Mouse (Mus musculus) kidney, adult 2 months (tissue): ENCODE results near the gene Ikzf1. TPM values are rescaled to one million over a fixed set of nuclear protein-coding genes. Genes with fewer than 3 reads are reported as not detected.

ENCODE experiments used
- DNase-seq: peaks from one replicate; pipeline ENCODE4 v3.0.0; 2021
- H3K27ac ChIP-seq: fragments of 200-500 bp; 2 replicates; pipeline ENCODE4 v1.5.1; 2012; ENCODE audit warnings: low read depth, low read length, control low read depth, inconsistent platforms; ENCODE audit not compliant: insufficient read depth
- H3K27me3 ChIP-seq: fragments of 200-500 bp; replicated peaks from 2 replicates; pipeline ENCODE4 v1.6.1; 2012; ENCODE audit warnings: mild to moderate bottlenecking, moderate library complexity, low read length, inconsistent platforms; ENCODE audit not compliant: control insufficient read depth, insufficient read depth
- H3K36me3 ChIP-seq: fragments of 200-500 bp; 2 replicates; pipeline ENCODE4 v1.6.1; 2012; ENCODE audit warnings: mild to moderate bottlenecking, moderate library complexity, low read length, inconsistent platforms; ENCODE audit not compliant: control insufficient read depth, insufficient read depth
- H3K4me1 ChIP-seq: fragments of 200-500 bp; 2 replicates; pipeline ENCODE4 v1.6.1; 2011; ENCODE audit warnings: low read length; ENCODE audit not compliant: control insufficient read depth, insufficient read depth
- H3K4me3 ChIP-seq: fragments of 200-500 bp; 2 replicates; pipeline ENCODE4 v1.5.1; 2011; ENCODE audit warnings: mild to moderate bottlenecking, low read depth, low read length, control low read depth; ENCODE audit not compliant: insufficient read depth
- CTCF ChIP-seq: fragments of 200-500 bp; conservative IDR thresholded peaks from 2 replicates; pipeline ENCODE4 v1.5.1; 2011; ENCODE audit warnings: low read depth, mild to moderate bottlenecking, control low read depth, low read length, moderate library complexity, mixed read lengths; ENCODE audit not compliant: insufficient read depth, insufficient read length
- POLR2A ChIP-seq: fragments of 200-500 bp; IDR thresholded peaks from one replicate; pipeline ENCODE4 v1.6.1; 2011; ENCODE audit warnings: low read depth, low read length, control low read depth
- WGBS: fragments of 180-500 bp; shearing (Covaris S2); methylation state at CpG from one replicate; pipeline ENCODE4 v1.1.7; 2018; 5-methylcytosine and 5-hydroxymethylcytosine counted together
- polyA plus RNA-seq: library from polyadenylated mRNA; depleted of rRNA; stranded (reverse); fragments of >200 nt; gene quantifications from 2 replicates; pipeline ENCODE4 v1.2.3, GENCODE M21; 2012

The Ikzf1 gene
- polyA plus RNA-seq, 1 experiment, result 12.8 TPM

- DNase-seq, result no peak
- Histone ChIP-seq H3K27me3 (no peaks in the 10 kb centered on the region), H3K4me1 (no peaks in the 10 kb centered on the region), H3K4me3 (no peak overlapping the region), H3K36me3 (no peaks in the 10 kb centered on the region), H3K27ac (no peak overlapping the region)
- 63% methylated on average over 1 of the region's 1 CpGs for WGBS
- TF ChIP-seq CTCF (no peak), POLR2A (no peak)
These were observed 80.6 kb downstream of the Ikzf1 start for GRCm38 (mm10) chr11:11765414-11765813.

GRCm38 (mm10) chr11:11766105-11766504 lies 81.3 kb downstream of the Ikzf1 start:
- DNase-seq, result peak; percentile 19
- no peaks in the 10 kb centered on the region for H3K27me3 ChIP-seq
- WGBS, result 76% methylated on average over 1 of the region's 1 CpGs

GRCm38 (mm10) chr11:11766736-11767135 lies 81.9 kb downstream of the Ikzf1 start:
- Histone ChIP-seq H3K27me3 (no peaks in the 10 kb centered on the region), H3K4me3 (no peak overlapping the region), H3K4me1 (no peaks in the 10 kb centered on the region), H3K36me3 (no peaks in the 10 kb centered on the region), H3K27ac (no peak overlapping the region)
- DNase-seq, result no peak
- TF ChIP-seq CTCF (no peak), POLR2A (no peak)

More at GRCm38 (mm10) chr11:11766105-11766504, 81.3 kb downstream of the Ikzf1 start:
- no peak overlapping the region for H3K4me3 ChIP-seq
- no peak overlapping the region for H3K27ac ChIP-seq
- H3K4me1 ChIP-seq, result no peaks in the 10 kb centered on the region
- no peaks in the 10 kb centered on the region for H3K36me3 ChIP-seq
- TF ChIP-seq CTCF (no peak), POLR2A (no peak)

- Histone ChIP-seq H3K36me3 (no peaks in the 10 kb centered on the region), H3K4me1 (no peaks in the 10 kb centered on the region), H3K4me3 (no peak overlapping the region), H3K27ac (no peak overlapping the region), H3K27me3 (no peaks in the 10 kb centered on the region)
- WGBS, result 91% methylated on average over 2 of the region's 2 CpGs
- no peak for DNase-seq
- no peak for TF ChIP-seq POLR2A
- TF ChIP-seq CTCF, result no peak
These were observed 83.3 kb downstream of the Ikzf1 start for GRCm38 (mm10) chr11:11768057-11768456.

- H3K4me1 ChIP-seq, result no peaks in the 10 kb centered on the region
- no peak overlapping the region for H3K4me3 ChIP-seq
- no peak for DNase-seq
- H3K27me3 ChIP-seq, result no peaks in the 10 kb centered on the region
- H3K36me3 ChIP-seq, result no peaks in the 10 kb centered on the region
- WGBS, result 94% methylated on average over 20 of the region's 20 CpGs
- H3K27ac ChIP-seq, result no peak overlapping the region
- TF ChIP-seq POLR2A (no peak), CTCF (no peak)
These were observed 84.5 kb downstream of the Ikzf1 start for GRCm38 (mm10) chr11:11769281-11769680.

GRCm38 (mm10) chr11:11770691-11771090 lies 85.9 kb downstream of the Ikzf1 start:
- 87% methylated on average over 3 of the region's 3 CpGs for WGBS
- H3K27me3 ChIP-seq, result no peaks in the 10 kb centered on the region
- TF ChIP-seq CTCF, result no peak
- TF ChIP-seq POLR2A, result no peak
- no peak overlapping the region for H3K27ac ChIP-seq
- H3K36me3 ChIP-seq, result no peaks in the 10 kb centered on the region
- no peaks in the 10 kb centered on the region for H3K4me1 ChIP-seq
- DNase-seq, result no peak
- no peak overlapping the region for H3K4me3 ChIP-seq

- Histone ChIP-seq H3K4me3 (no peak overlapping the region), H3K27ac (no peak overlapping the region), H3K4me1 (no peaks in the 10 kb centered on the region), H3K36me3 (no peaks in the 10 kb centered on the region), H3K27me3 (no peaks in the 10 kb centered on the region)
- no peak for DNase-seq
- TF ChIP-seq POLR2A (no peak), CTCF (no peak)
- 95% methylated on average over 4 of the region's 4 CpGs for WGBS
These were observed 87.4 kb downstream of the Ikzf1 start for GRCm38 (mm10) chr11:11772196-11772595.

- WGBS, result 89% methylated on average over 4 of the region's 4 CpGs
- H3K4me3 ChIP-seq, result no peak overlapping the region
- no peaks in the 10 kb centered on the region for H3K36me3 ChIP-seq
- H3K27ac ChIP-seq, result no peak overlapping the region
- DNase-seq, result no peak
- H3K4me1 ChIP-seq, result no peaks in the 10 kb centered on the region
- no peaks in the 10 kb centered on the region for H3K27me3 ChIP-seq
- no peak for TF ChIP-seq CTCF
- TF ChIP-seq POLR2A, result no peak
These were observed 89.6 kb downstream of the Ikzf1 start for GRCm38 (mm10) chr11:11774384-11774783.
